Mouse (Mus musculus) forebrain, embryonic 10.5 days (tissue): ENCODE results near the gene Arid2. TPM values are rescaled to one million over a fixed set of nuclear protein-coding genes. Genes with fewer than 3 reads are reported as not detected.

Experiments
- microRNA-seq: library from miRNA; unstranded; fragments of <30 nt; microRNA quantifications from one replicate; pipeline ENCODE4, GENCODE M21; 2017
- polyA plus RNA-seq: library from polyadenylated mRNA; unstranded; fragments of >200 nt; fragmentation: Nextera tagmentation; extraction: Ambion mirVana; gene quantifications from 2 replicates; pipeline ENCODE4 v1.2.1, GENCODE M21; 2016

The Arid2 gene
- polyA plus RNA-seq, 1 experiment from 2014 or later = 28.7 TPM

Small RNAs within 50 kb of the gene (microRNA-seq; reads per million reads assigned to microRNA genes)
- gene Gm25397 = not detected

Other genes with a start within 250 kb of the Arid2 start
- 105 and 106 TPM in 2 replicates for gene Scaf11, start 173.3 kb downstream of the Arid2 start, polyA plus RNA-seq